Mouse (Mus musculus): Measurements from ENCODE around the gene Gm15557.

DNA sequence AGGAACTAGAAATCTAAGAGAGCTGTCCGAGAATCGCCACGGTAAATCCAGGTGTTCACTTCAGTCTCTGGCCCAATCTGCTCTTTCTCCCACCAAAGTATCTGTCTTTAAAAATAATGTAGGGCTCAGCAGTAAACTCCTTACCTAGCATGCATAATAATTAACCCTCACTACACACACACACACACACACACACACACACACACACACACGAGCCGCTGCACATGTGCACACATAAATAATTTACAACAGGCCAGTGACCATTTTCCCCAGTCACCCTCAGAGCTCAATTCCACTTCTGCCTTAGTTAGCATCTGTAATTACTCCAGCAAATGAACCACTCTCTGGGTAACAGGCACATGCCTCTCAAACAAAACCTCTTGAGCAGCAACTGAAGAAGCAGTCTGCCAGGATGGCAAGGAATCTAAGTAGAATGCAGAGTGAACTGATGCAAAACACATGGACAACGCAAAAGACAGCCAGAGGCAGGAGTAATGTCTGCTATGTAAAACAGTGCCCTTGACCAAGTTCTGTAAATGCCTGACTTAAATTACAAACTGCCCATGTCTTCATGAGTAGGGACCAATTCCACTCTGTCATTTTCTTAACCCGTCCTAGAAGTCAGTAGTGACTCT, 11.7 kb upstream of the Gm15557 start:
- no peak for TF ChIP-seq EP300 (IDR thresholded peaks at IDR 0.05; ENCODE audit: low read depth)
- no peak for TF ChIP-seq CTCF (IDR thresholded peaks at IDR 0.05; ENCODE audit: low read depth)

Measured in heart, postnatal 0 days (tissue).